Mouse (Mus musculus) right cerebral cortex, postnatal 25 days (tissue): ENCODE results near the gene Rimklb.
"Not testable (repeated sequence)": the region's sequence is repeated elsewhere in the genome, so short reads cannot be mapped to it uniquely, and the experiment has no call there.

Source experiments
- DNase-seq: peaks from one replicate; pipeline ENCODE4 v3.0.0; 2022

Gene Rimklb

GRCm38 (mm10) chr6:122495082-122495881 lies 3.3 kb downstream of the Rimklb start:
- DNase-seq: no peak

GRCm38 (mm10) chr6:122493799-122494472 lies 4.6 kb downstream of the Rimklb start:
- no peak for DNase-seq

GRCm38 (mm10) chr6:122492479-122492878 lies 6.1 kb downstream of the Rimklb start:
- DNase-seq: no peak

GRCm38 (mm10) chr6:122491557-122491956 lies 7.0 kb downstream of the Rimklb start:
- DNase-seq: peak; percentile 53

- DNase-seq: no peak
These were observed 7.5 kb downstream of the Rimklb start for GRCm38 (mm10) chr6:122490929-122491512.

- DNase-seq: peak; percentile 48
These were observed 12.1 kb downstream of the Rimklb start for GRCm38 (mm10) chr6:122486297-122487117.

GRCm38 (mm10) chr6:122485401-122486296 lies 12.9 kb downstream of the Rimklb start:
- DNase-seq: peak; percentile 38

GRCm38 (mm10) chr6:122478062-122478461 lies 20.5 kb downstream of the Rimklb start:
- no peak for DNase-seq

- not testable (repeated sequence) for DNase-seq
These were observed 27.1 kb downstream of the Rimklb start for GRCm38 (mm10) chr6:122471461-122471860.

- no peak for DNase-seq
These were observed 28.3 kb downstream of the Rimklb start for GRCm38 (mm10) chr6:122470240-122470639.

GRCm38 (mm10) chr6:122469030-122469640 lies 29.4 kb downstream of the Rimklb start:
- DNase-seq: no peak

GRCm38 (mm10) chr6:122466092-122466713 lies 32.4 kb downstream of the Rimklb start:
- no peak for DNase-seq

GRCm38 (mm10) chr6:122458946-122459693 lies 39.4 kb downstream of the Rimklb start:
- DNase-seq: peak; percentile 26

GRCm38 (mm10) chr6:122447848-122448247 lies 50.7 kb downstream of the Rimklb start:
- DNase-seq: no peak

GRCm38 (mm10) chr6:122445215-122445614 lies 53.3 kb downstream of the Rimklb start:
- DNase-seq: no peak

- no peak for DNase-seq
These were observed 57.8 kb downstream of the Rimklb start for GRCm38 (mm10) chr6:122440632-122441226.

GRCm38 (mm10) chr6:122439249-122439648 lies 59.3 kb downstream of the Rimklb start:
- no peak for DNase-seq

- no peak for DNase-seq
These were observed 63.3 kb downstream of the Rimklb start for GRCm38 (mm10) chr6:122435270-122435669.

GRCm38 (mm10) chr6:122427456-122427855 lies 71.1 kb downstream of the Rimklb start:
- no peak for DNase-seq

GRCm38 (mm10) chr6:122417015-122417414 lies 81.5 kb downstream of the Rimklb start:
- no peak for DNase-seq
